ENCODE assay signal across 8 mouse cellular contexts in the genomic region with DNA sequence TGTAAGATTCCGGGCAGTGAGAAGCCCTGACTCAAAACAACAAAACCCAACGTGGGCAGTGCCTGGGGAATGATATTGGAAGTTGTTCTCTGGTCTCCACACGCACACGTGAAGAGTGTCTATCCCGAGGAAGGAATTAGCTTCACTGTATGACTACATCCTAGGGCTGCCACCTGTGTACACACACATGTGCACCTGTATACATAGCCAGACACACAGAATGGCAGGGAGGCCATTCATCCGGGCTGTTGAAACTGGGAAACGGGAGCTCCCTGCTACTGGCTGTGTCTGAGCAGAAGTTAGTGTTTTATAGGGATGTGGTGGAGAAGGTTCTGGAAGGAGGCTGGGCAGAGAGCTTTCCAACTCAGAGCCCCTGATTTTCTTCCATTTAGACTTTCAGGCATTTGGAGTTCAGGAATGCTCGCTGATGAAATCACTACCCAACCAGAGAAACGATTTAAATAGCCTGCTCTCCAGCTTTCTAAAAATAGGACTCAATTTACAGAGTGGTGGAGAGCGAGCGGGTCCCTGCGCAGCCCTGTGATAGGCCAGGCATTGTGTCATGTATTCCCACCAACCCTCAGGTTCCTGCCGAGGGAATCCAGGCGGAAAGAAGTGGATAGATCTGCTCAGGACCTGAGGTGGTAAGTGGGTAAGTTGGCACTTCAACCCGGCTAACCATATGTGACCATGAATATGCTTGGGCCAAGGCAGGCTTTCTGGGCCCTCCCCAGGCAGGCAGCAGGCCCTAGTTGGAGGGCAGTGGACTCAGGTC. TPM values are rescaled to one million over a fixed set of nuclear protein-coding genes. Genes with fewer than 3 reads are reported as not detected.
DNase-seq lines count a peak whose midpoint lies in the region; TF ChIP-seq lines count a peak whose summit lies in the region.

No protein-coding gene starts in this region.

- no peak overlapping the region for H3K27ac ChIP-seq in left cerebral cortex, adult 2 months

- DNase-seq in left cerebral cortex, postnatal 4 days: peak; percentile 21
- DNase-seq in left cerebral cortex, adult 2 months (ENCODE audit: extremely low spot score in 1 of 2, low spot score in 2 of 2): no peak
- DNase-seq in cerebellum, postnatal 10 days: peak; percentile 81 to 87
- DNase-seq in kidney, adult 8-10 months: peak; percentile 30 to 55
- peak; percentile 29 for DNase-seq in right cerebral cortex, postnatal 14 days
- DNase-seq in adrenal gland, adult 2 months: no peak
- DNase-seq in layer of hippocampus, adult 9-10 months (ENCODE audit: low spot score): no peak
- no peak for DNase-seq in layer of hippocampus, adult 11-12 months (ENCODE audit: low spot score)

- intact Hi-C loops in left cerebral cortex, postnatal 4 days (cut with DNase I): no loop called here
- intact Hi-C loops in left cerebral cortex, adult 2 months (cut with DNase I): no loop called here

- H3K4me3 ChIP-seq in left cerebral cortex, adult 2 months: no peak overlapping the region

- no peak for TF ChIP-seq CTCF in left cerebral cortex, adult 2 months (IDR thresholded peaks at IDR 0.05)

RNA-seq across cellular contexts. Expression of a gene that starts 52.0 kb away (rescaled TPM):
- 1 to 10 TPM; 1.2 to 1.5 TPM for total RNA-seq in left cerebral cortex, postnatal 4 days (2021)
- total RNA-seq in left cerebral cortex, adult 2 months (2021): under 1 TPM; 0.50 to 0.91 TPM
- total RNA-seq in adrenal gland, adult 2 months (2021): 1 to 10 TPM; 1.4 to 5.3 TPM
- 0.57 and 1.2 TPM in 2 replicates for polyA plus RNA-seq in adrenal gland, adult 2 months (2012; rRNA removed)

RNA-seq across cellular contexts. Expression of a gene that starts 57.0 kb away (rescaled TPM):
- total RNA-seq in left cerebral cortex, postnatal 4 days (2021): 10 to 100 TPM; 23.7 to 27.1 TPM
- 10 to 100 TPM; 14.1 to 18.6 TPM for total RNA-seq in left cerebral cortex, adult 2 months (2021)
- total RNA-seq in adrenal gland, adult 2 months (2021): 1 to 10 TPM in 1 of 2 experiments, under 1 TPM in 1; 0.58 to 1.9 TPM
- 3.4 and 4.7 TPM in 2 replicates for polyA plus RNA-seq in adrenal gland, adult 2 months (2012; rRNA removed)

Comparison
In these comparisons a context has a peak if more than half of its experiments do, and no peak if none do; other contexts are left out.
1. DNase-seq: peak in left cerebral cortex, postnatal 4 days (single experiment), cerebellum, postnatal 10 days (2 of 2), kidney, adult 8-10 months (2 of 2) and right cerebral cortex, postnatal 14 days (single experiment); none in left cerebral cortex, adult 2 months (0 of 2), adrenal gland, adult 2 months (single experiment), layer of hippocampus, adult 9-10 months (single experiment) and layer of hippocampus, adult 11-12 months (single experiment).
2. RNA of a gene that starts 57.0 kb away (total RNA-seq): 23.7 to 27.1 TPM in left cerebral cortex, postnatal 4 days and 14.1 to 18.6 TPM in left cerebral cortex, adult 2 months; 0.58 to 1.9 TPM in adrenal gland, adult 2 months; every median in the first group is over 4 times any median in the second.